Mouse (Mus musculus): ENCODE results near the gene Akr1c13. TPM values are rescaled to one million over a fixed set of nuclear protein-coding genes. Genes with fewer than 3 reads are reported as not detected.

Akr1c13 gene
- polyA plus RNA-seq, 1 experiment from 2014 or later: 496 TPM

DNA sequence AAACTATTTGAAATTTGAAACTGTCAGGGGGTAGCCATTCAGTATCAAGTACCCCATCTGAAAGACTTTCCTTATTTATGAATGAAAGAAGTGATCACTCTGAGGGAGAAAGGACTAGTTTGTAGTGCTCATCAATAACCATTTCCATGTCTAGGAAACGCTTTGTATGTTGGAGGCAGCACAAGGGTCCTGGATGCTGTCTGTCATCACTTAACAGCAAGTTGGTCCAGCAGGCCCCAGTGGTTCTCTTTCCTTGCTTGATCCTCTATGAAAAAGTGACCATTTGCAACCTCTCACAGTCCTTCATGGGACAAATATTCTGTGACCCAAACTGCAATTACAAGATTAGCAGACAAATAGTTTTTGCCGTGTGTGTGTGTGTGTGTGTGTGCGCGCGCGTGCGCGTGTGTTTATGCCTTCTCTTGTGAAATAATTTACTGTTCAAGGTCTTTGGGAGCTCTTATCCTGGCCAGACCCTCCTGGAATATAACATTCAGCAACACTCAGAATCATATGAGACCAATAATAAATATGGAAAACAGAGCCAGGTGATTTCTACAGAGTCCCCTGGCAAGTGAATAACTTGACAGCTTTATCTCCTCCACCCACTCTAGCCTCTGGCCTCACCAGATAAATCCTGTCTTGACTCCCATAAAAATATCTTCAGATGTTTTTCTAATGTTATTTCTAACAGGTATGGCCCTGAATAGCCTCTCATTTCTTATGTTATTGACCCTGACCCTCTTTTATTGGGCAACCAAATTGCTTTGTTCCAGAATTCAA lies 40.1 kb downstream of the Akr1c13 start:
- ATAC-seq: peak; percentile 71
- WGBS: 68% methylated on average over 8 of the region's 8 CpGs
- no peaks in the 10 kb centered on the region for H3K36me3 ChIP-seq (ENCODE audit: control insufficient read depth, insufficient read depth, low read length)
- H3K9ac ChIP-seq (ENCODE audit: low read depth, low read length): no peak overlapping the region
- no peaks in the 10 kb centered on the region for H3K9me3 ChIP-seq (ENCODE audit: control insufficient read depth, low read length)
- peak overlapping the region; percentile 65 for H3K27ac ChIP-seq (ENCODE audit: low read length)
- H3K27me3 ChIP-seq (replicated peaks; ENCODE audit: control insufficient read depth, insufficient read depth, low read length): no peaks in the 10 kb centered on the region
- no peak overlapping the region for H3K4me3 ChIP-seq (ENCODE audit: low read length)
- no peaks in the 10 kb centered on the region; the same call in 1 of the 2 replicates for H3K4me1 ChIP-seq (ENCODE audit: control insufficient read depth, insufficient read depth, low read length)
- no peak overlapping the region for H3K4me2 ChIP-seq (ENCODE audit: low read depth, low read length)

DNA sequence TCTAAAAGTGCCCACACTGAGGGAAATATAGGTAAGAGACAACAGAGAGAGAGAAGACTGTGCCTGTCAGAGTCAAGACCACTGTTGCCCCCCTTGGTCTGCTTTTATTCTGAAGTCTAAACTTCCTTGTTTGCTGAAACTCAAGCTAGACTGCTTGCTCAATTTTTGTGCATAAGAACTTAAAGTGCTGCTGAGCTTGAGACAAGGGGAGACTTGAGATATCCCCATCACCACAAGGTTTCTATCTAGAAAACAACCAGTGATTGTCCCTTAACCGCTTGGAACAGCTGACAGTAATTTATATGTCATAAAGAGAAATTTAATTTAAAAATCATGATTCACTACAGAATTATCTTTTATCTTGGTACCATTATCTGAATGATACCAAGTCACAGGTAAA lies 42.2 kb downstream of the Akr1c13 start:
- Histone ChIP-seq H3K4me2 (ENCODE audit: low read depth, low read length) (no peak overlapping the region), H3K4me3 (ENCODE audit: low read length) (no peak overlapping the region), H3K36me3 (ENCODE audit: control insufficient read depth, insufficient read depth, low read length) (no peaks in the 10 kb centered on the region), H3K9me3 (ENCODE audit: control insufficient read depth, low read length) (no peaks in the 10 kb centered on the region), H3K4me1 (ENCODE audit: control insufficient read depth, insufficient read depth, low read length) (no peaks in the 10 kb centered on the region; the same call in 1 of the 2 replicates), H3K9ac (ENCODE audit: low read depth, low read length) (no peak overlapping the region), H3K27ac (ENCODE audit: low read length) (peak overlapping the region; percentile 63), H3K27me3 (replicated peaks; ENCODE audit: control insufficient read depth, insufficient read depth, low read length) (no peaks in the 10 kb centered on the region)
- no peak; the same call in 1 of the 2 replicates for ATAC-seq
- WGBS: 54% methylated on average over 1 of the region's 1 CpGs

DNA sequence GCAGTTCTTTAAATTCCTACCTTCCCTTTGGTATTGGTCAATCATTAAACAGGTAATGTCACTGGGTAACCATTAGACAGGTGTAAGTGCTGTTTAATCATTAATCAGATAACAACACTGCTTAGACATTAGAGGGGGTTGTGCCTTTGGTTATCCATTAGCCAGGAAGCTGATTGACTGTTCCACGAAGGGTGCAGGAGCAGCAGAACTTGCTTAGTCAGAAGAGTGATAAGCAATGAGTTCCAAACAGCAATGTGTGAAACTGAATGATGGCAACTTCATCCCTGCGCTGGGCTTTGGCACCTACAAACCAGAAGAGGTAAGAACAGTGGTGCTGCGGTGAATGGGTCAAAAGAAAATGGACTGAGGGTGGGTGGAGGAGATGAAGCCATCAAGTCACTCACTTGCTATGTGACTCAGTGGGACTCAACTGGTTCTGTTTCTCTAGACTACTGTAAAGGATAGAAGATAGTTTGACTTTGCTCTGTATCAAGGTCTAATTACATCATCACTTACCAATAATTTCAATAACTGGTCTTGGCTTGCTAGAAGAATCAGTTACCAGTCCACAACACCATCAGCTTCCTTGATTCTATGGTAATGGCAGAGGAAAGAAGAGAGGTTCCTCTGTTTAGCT lies 42.7 kb downstream of the Akr1c13 start:
- WGBS: 59% methylated on average over 3 of the region's 3 CpGs
- H3K9ac ChIP-seq (ENCODE audit: low read depth, low read length): 0 out of 2 replicates have a peak overlapping the region, but pooled peaks have one; percentile 55
- H3K9me3 ChIP-seq (ENCODE audit: control insufficient read depth, low read length): no peaks in the 10 kb centered on the region
- H3K4me2 ChIP-seq (ENCODE audit: low read depth, low read length): no peak overlapping the region
- no peaks in the 10 kb centered on the region for H3K36me3 ChIP-seq (ENCODE audit: control insufficient read depth, insufficient read depth, low read length)
- H3K4me1 ChIP-seq (ENCODE audit: control insufficient read depth, insufficient read depth, low read length): no peaks in the 10 kb centered on the region; the same call in 1 of the 2 replicates
- no peaks in the 10 kb centered on the region for H3K27me3 ChIP-seq (replicated peaks; ENCODE audit: control insufficient read depth, insufficient read depth, low read length)
- peak overlapping the region; percentile 48 for H3K4me3 ChIP-seq (ENCODE audit: low read length)
- peak; percentile 96 for ATAC-seq
- peak overlapping the region; percentile 86 for H3K27ac ChIP-seq (ENCODE audit: low read length)

DNA sequence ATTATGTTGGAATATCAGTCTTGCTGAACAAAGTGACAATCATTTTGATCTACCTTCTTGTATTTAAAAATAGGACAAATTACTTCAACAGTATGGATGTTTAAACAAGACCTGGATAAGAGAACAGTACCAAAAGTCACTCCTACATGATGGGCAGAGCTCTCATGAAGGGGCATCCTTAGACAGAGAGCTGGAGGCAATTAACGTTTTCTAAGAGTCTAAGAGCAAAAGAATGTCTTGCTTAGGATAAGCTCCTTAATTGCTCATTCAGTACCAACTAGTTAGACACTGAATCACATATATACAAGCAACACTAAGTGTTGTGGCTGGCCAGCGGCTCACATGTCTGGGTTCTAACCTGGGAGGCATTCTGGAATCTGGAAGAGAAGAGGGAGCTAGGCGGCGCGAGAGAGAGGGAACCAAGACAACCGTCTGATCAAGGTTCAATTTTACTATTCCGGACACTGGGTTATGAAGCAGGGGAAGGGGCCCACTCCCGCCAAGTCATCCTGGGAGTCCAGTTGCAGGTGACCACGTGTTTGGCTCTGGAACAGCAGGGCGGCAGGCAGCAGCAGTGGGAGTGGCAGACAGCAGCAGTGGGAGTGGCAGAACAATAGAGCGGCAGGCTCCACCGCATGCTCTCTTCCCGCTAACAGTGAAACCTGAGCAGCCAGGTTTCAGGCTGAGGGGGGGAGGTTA lies 54.1 kb downstream of the Akr1c13 start:
- Histone ChIP-seq H3K27me3 (replicated peaks; ENCODE audit: control insufficient read depth, insufficient read depth, low read length) (no peaks in the 10 kb centered on the region), H3K27ac (ENCODE audit: low read length) (no peak overlapping the region), H3K4me3 (ENCODE audit: low read length) (peak overlapping the region; percentile 28; the same call in 1 of the 2 replicates), H3K9ac (ENCODE audit: low read depth, low read length) (no peak overlapping the region), H3K4me1 (ENCODE audit: control insufficient read depth, insufficient read depth, low read length) (no peaks in the 10 kb centered on the region), H3K36me3 (ENCODE audit: control insufficient read depth, insufficient read depth, low read length) (no peaks in the 10 kb centered on the region), H3K9me3 (ENCODE audit: control insufficient read depth, low read length) (no peaks in the 10 kb centered on the region), H3K4me2 (ENCODE audit: low read depth, low read length) (peak overlapping the region; percentile 49)
- peak; percentile 95 for ATAC-seq
- WGBS: 4% methylated on average over 13 of the region's 13 CpGs

DNA sequence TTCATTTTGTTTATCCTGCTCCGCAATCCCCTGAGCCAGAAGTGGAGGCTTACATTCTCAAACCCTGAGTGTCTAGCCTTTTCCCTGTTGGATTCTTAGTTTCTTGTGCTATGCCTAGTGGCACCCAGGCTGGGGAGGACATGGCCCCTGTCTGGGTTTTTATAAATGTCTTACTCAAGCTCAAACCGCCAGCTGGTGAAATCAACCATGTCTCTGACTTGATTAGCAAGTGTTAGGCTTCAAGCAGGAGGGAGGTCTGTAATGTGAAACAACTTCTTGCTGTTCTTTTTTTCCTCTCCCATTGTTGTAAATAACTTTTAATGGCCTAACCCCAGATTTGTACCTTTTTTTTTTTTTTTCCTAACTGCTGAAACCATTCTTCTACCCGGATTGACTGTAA lies 58.4 kb downstream of the Akr1c13 start:
- Histone ChIP-seq H3K36me3 (ENCODE audit: control insufficient read depth, insufficient read depth, low read length) (no peaks in the 10 kb centered on the region), H3K9ac (ENCODE audit: low read depth, low read length) (no peak overlapping the region), H3K9me3 (ENCODE audit: control insufficient read depth, low read length) (no peaks in the 10 kb centered on the region), H3K4me3 (ENCODE audit: low read length) (no peak overlapping the region), H3K4me2 (ENCODE audit: low read depth, low read length) (no peak overlapping the region), H3K4me1 (ENCODE audit: control insufficient read depth, insufficient read depth, low read length) (no peaks in the 10 kb centered on the region), H3K27me3 (replicated peaks; ENCODE audit: control insufficient read depth, insufficient read depth, low read length) (no peaks in the 10 kb centered on the region), H3K27ac (ENCODE audit: low read length) (no peak overlapping the region)
- WGBS: 72% methylated on average over 3 of the region's 3 CpGs
- no peak for ATAC-seq

Other genes with a start within 250 kb of the Akr1c13 start
- 0.66 and 0.81 TPM in 2 replicates for gene Ucn3, start 245.8 kb upstream of the Akr1c13 start, polyA plus RNA-seq (2015; fragmentation: Nextera tagmentation; extraction: Ambion mirVana)
- 6.4 and 9.3 TPM in 2 replicates for gene Akr1c14, start 142.1 kb upstream of the Akr1c13 start, polyA plus RNA-seq (2015; fragmentation: Nextera tagmentation; extraction: Ambion mirVana)
- gene Akr1c18, start 40.5 kb upstream of the Akr1c13 start, polyA plus RNA-seq (2015; fragmentation: Nextera tagmentation; extraction: Ambion mirVana): 0.39 and 0.49 TPM in 2 replicates
- 611 and 704 TPM in 2 replicates for gene Akr1c19, start 37.5 kb downstream of the Akr1c13 start, polyA plus RNA-seq (2015; fragmentation: Nextera tagmentation; extraction: Ambion mirVana)
- gene Akr1c12, start 88.3 kb downstream of the Akr1c13 start, polyA plus RNA-seq (2015; fragmentation: Nextera tagmentation; extraction: Ambion mirVana): 151 and 173 TPM in 2 replicates
- 0.23 TPM in 1 of 2 replicates, not detected in the other for gene Akr1c6, start 243.2 kb downstream of the Akr1c13 start, polyA plus RNA-seq (2015; fragmentation: Nextera tagmentation; extraction: Ambion mirVana)